Mouse (Mus musculus) inflammation-experienced regulatory T-cells, adult 6 months (primary cell): ENCODE results near the gene Osbpl5. TPM values are rescaled to one million over a fixed set of nuclear protein-coding genes. Genes with fewer than 3 reads are reported as not detected.

Experiments used
- polyA plus RNA-seq, 3 experiments: library from polyadenylated mRNA; unstranded; fragments of 100-300 nt; shearing (Covaris generic); gene quantifications; one replicate each; pipeline ENCODE4 v1.2.1; 2017

The Osbpl5 gene
- polyA plus RNA-seq, 3 experiments from 2014 or later: 19.0 to 34.0 (median 31.8) TPM

Other genes with a start within 250 kb of the Osbpl5 start
- gene Nap1l4, start 207.9 kb downstream of the Osbpl5 start, polyA plus RNA-seq: 100 to 1,000 TPM; 258 to 310 (median 262) TPM
- gene Cars, start 156.9 kb downstream of the Osbpl5 start, polyA plus RNA-seq: 10 to 100 TPM; 29.9 to 40.2 (median 31.2) TPM
- 100 to 1,000 TPM in 2 of 3 experiments, 10 to 100 TPM in 1; 73.7 to 122 (median 117) TPM for gene Tnfrsf26, start 128.3 kb downstream of the Osbpl5 start, polyA plus RNA-seq
- 10 to 100 TPM in 2 of 3 experiments, 1 to 10 TPM in 1; 6.9 to 21.9 (median 16.0) TPM for gene Tnfrsf22, start 107.3 kb downstream of the Osbpl5 start, polyA plus RNA-seq
- gene Tnfrsf23, start 71.1 kb downstream of the Osbpl5 start, polyA plus RNA-seq: 1 to 10 TPM; 3.3 to 5.0 (median 4.4) TPM
- gene Mrgprg, start 10.0 kb upstream of the Osbpl5 start, polyA plus RNA-seq: not detected
- gene Mrgpre, start 27.5 kb upstream of the Osbpl5 start, polyA plus RNA-seq: 1 to 10 TPM; 3.9 to 6.4 (median 4.2) TPM
- gene Nadsyn1, start 65.9 kb upstream of the Osbpl5 start, polyA plus RNA-seq: 10 to 100 TPM; 15.0 to 20.2 (median 20.2) TPM
- 10 to 100 TPM; 37.5 to 57.8 (median 41.0) TPM for gene Dhcr7, start 66.2 kb upstream of the Osbpl5 start, polyA plus RNA-seq
- not detected for gene Gm498, start 109.9 kb upstream of the Osbpl5 start, polyA plus RNA-seq
- gene Shank2, start 244.9 kb upstream of the Osbpl5 start, polyA plus RNA-seq: not detected